Mouse (Mus musculus): ENCODE results near the gene Hsf2bp. TPM values are rescaled to one million over a fixed set of nuclear protein-coding genes. Genes with fewer than 3 reads are reported as not detected.

Gene Hsf2bp
- polyA plus RNA-seq, 1 experiment from 2014 or later = 0.63 TPM

DNA sequence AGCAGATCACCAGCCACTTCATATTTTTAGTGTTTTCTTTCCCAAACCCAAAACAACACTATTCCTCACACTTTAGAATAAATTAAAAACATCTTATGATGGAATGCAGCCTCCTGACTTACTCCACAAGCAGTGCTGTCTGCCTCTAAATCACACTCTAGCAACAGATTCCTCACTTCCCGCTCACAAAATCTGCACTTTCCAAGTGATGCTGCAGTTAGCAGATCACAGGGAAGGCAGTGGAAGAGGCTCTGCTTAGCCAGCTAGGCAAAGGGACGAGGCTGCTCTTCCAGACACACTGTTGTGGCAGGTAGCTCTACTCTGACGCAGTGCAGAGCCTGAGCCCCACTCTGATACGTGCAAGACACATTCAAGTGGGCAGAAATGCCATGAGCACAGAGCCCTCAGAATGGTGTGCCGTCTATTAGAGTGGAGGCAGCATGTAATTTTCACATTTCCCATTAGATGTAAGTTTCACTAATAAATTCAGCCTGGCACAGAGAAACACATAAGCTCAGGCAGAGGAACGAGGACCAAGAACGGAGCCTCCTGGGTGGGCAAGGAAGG, 62.4 kb downstream of the Hsf2bp start:
- Histone ChIP-seq H3K27me3 (replicated peaks) (no peaks in the 10 kb centered on the region), H3K27ac (no peak overlapping the region), H3K36me3 (replicated peaks) (no peaks in the 10 kb centered on the region), H3K9me3 (no peaks in the 10 kb centered on the region), H3K4me3 (no peak overlapping the region), H3K9ac (no peak overlapping the region), H3K4me2 (no peak overlapping the region), H3K4me1 (no peaks in the 10 kb centered on the region)
- ATAC-seq (replicated peaks) = no peak
- 82% methylated on average over 7 of the region's 7 CpGs for WGBS

DNA sequence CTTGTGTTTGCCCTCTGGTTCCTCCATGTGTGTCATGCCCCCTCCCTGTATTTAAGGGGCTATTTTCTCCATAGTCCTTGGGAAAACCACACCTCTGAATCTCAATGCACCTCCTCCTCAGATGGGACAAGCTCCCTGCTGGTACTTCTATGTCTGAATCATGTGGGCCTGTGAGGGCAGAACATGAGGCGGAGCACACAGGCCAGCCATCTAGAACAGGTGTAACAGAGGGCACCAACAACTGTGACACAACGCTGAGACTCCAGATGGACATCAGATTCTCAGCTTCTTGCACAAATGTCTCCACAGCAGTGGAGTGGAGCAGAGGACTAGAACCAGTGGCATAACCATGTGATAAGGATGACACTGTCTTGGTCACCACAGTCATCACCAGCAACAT, 65.3 kb downstream of the Hsf2bp start:
- H3K27ac ChIP-seq = no peak overlapping the region
- no peaks in the 10 kb centered on the region for H3K27me3 ChIP-seq (replicated peaks)
- ATAC-seq (replicated peaks) = no peak
- 92% methylated on average over 2 of the region's 2 CpGs for WGBS
- no peak overlapping the region for H3K4me2 ChIP-seq
- H3K4me1 ChIP-seq = no peaks in the 10 kb centered on the region
- no peak overlapping the region for H3K9ac ChIP-seq
- no peaks in the 10 kb centered on the region for H3K36me3 ChIP-seq (replicated peaks)
- H3K9me3 ChIP-seq = no peaks in the 10 kb centered on the region
- no peak overlapping the region for H3K4me3 ChIP-seq

DNA sequence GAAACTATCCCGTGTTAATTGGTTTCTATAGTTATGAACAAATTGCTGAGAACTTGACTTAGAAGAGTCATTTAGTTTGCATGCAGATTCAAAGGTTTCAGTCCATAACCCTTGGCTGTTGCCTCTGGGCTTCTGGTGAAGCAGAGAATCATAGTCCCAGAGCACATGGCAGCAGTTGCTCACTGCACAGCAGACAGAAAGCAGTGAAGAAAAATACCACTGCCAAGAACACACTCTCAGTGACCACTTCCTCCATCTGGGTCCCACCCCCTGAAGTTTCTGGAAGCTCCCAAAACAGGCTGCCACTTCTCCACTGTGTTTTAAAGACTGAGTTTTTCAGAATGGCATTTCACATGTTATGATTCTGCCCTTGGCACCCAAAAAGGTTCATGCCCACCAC, 67.3 kb downstream of the Hsf2bp start:
- no peak for ATAC-seq (replicated peaks)
- 92% methylated on average over 1 of the region's 1 CpGs for WGBS
- no peak overlapping the region for H3K9ac ChIP-seq

DNA sequence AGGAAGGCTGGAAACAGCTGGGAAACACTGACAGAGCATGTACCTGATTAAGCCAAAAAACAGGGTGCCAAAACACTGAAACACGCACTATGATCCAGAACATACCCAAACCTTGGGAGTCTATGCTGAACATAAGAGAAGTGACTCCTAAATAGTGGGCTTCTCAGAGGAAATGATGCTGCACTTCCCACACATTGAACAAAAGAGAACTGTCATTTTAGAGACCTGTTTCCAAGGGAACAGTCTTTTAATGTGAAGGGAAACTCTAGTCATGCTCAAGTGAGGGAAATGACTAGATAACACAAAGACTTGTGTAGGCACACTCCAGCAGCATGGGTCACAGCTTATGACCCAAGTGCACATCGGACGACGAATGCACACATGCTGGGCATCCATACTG, 68.8 kb downstream of the Hsf2bp start:
- H3K36me3 ChIP-seq (replicated peaks) = no peaks in the 10 kb centered on the region
- 84% methylated on average over 4 of the region's 4 CpGs for WGBS

More for the DNA sequence above, 67.3 kb downstream of the Hsf2bp start:
- no peak overlapping the region for H3K4me2 ChIP-seq
- no peaks in the 10 kb centered on the region for H3K9me3 ChIP-seq
- no peak overlapping the region for H3K27ac ChIP-seq
- H3K4me3 ChIP-seq = no peak overlapping the region
- no peaks in the 10 kb centered on the region for H3K4me1 ChIP-seq
- no peaks in the 10 kb centered on the region for H3K36me3 ChIP-seq (replicated peaks)
- H3K27me3 ChIP-seq (replicated peaks) = no peaks in the 10 kb centered on the region

DNA sequence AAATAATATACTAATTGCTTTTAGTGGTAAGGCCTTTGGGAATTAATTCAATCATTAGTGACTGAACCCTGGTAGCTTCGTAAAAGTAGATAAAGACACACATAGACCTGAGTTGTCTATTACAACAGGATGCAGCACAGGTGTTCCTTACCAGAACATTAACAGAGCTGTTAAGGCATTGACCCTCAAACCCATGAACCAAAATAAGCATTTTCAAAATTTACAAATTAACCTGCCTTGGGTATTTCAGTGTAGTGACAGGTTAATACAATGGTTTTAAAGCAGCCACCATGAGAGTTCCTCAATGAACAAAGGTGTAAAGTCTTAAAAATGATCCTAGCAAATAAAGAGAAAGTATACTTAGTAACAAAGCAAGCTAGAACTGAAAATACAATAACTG, 69.6 kb downstream of the Hsf2bp start:
- WGBS = 89% methylated on average over 1 of the region's 1 CpGs
- H3K27ac ChIP-seq = no peak overlapping the region
- H3K9ac ChIP-seq = no peak overlapping the region
- no peaks in the 10 kb centered on the region for H3K4me1 ChIP-seq
- no peak overlapping the region for H3K4me3 ChIP-seq
- H3K4me2 ChIP-seq = no peak overlapping the region
- no peak for ATAC-seq (replicated peaks)
- no peaks in the 10 kb centered on the region for H3K9me3 ChIP-seq
- H3K27me3 ChIP-seq (replicated peaks) = no peaks in the 10 kb centered on the region
- no peaks in the 10 kb centered on the region for H3K36me3 ChIP-seq (replicated peaks)

More for the DNA sequence above, 68.8 kb downstream of the Hsf2bp start:
- Histone ChIP-seq H3K9me3 (no peaks in the 10 kb centered on the region), H3K27me3 (replicated peaks) (no peaks in the 10 kb centered on the region), H3K9ac (no peak overlapping the region), H3K4me3 (no peak overlapping the region), H3K27ac (no peak overlapping the region), H3K4me1 (no peaks in the 10 kb centered on the region), H3K4me2 (no peak overlapping the region)
- no peak for ATAC-seq (replicated peaks)

DNA sequence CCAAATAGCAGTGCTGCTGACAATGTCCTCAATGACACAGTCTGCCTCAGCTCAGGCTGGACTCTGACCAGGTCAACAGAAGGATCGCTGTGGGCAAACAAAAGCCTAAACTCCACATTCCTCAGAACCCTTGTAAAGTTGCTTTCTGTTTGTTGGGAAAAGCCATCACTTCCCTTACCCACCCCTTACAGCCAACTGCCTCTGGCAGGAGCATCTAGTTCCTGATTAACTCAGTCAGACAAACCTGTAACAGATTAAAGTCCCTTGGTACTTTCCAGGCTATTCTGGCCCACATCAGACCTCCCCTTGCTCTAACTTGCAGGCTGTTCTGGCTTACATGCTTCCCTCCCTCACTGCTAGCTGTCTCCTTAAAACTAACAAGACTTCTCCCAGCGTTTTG, 70.5 kb downstream of the Hsf2bp start:
- no peak overlapping the region for H3K4me2 ChIP-seq

DNA sequence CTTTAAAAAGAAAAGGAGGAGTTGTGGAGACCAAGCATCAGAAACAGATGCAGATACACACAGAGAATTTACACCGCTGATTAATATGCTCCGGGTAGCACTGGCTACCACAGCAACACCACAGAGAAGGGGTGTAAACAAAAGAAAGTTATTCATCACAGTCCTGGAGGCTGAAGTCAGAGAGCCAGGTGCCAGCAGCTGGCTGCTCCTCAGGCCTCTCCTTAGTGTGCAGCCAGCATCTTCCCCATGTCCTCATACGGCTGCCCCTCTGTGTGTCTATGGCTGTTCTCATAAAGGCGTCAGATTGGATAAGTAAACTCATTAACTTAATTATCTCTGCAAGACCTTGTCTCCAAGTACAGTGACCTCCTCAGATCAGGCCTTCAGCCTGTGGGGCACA, 73.2 kb downstream of the Hsf2bp start:
- Histone ChIP-seq H3K9ac (no peak overlapping the region), H3K9me3 (no peaks in the 10 kb centered on the region), H3K27ac (no peak overlapping the region), H3K4me1 (no peaks in the 10 kb centered on the region), H3K36me3 (replicated peaks) (no peaks in the 10 kb centered on the region), H3K27me3 (replicated peaks) (no peaks in the 10 kb centered on the region; the same call in 1 of the 2 replicates), H3K4me2 (no peak overlapping the region), H3K4me3 (no peak overlapping the region)
- no peak for ATAC-seq (replicated peaks)
- WGBS = 82% methylated on average over 4 of the region's 4 CpGs

More for the DNA sequence above, 70.5 kb downstream of the Hsf2bp start:
- Histone ChIP-seq H3K27me3 (replicated peaks) (no peaks in the 10 kb centered on the region; the same call in 1 of the 2 replicates), H3K9me3 (no peaks in the 10 kb centered on the region), H3K27ac (no peak overlapping the region), H3K4me3 (no peak overlapping the region), H3K9ac (no peak overlapping the region), H3K36me3 (replicated peaks) (no peaks in the 10 kb centered on the region), H3K4me1 (no peaks in the 10 kb centered on the region)
- no peak for ATAC-seq (replicated peaks)
- 46% methylated on average over 2 of the region's 2 CpGs for WGBS

DNA sequence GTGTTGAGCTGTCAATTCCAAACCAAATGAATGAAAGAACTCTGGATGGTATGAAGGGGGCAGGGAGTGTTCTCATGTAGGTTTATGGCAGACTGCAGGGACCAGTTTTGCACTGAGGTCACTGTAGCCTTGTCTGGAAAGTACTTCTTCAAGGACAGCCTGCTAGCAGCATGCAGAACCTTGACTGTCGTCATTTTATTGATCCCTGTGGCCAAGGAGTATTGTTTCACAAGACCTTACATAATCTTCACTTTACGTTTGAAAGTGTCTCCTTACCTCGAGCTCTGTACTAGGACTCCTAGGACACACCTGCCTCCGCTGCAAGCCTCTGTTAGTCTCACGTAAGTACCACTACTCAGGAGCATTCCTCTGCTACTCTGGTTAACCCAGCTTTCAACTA, 73.9 kb downstream of the Hsf2bp start:
- Histone ChIP-seq H3K4me1 (no peaks in the 10 kb centered on the region), H3K27ac (no peak overlapping the region), H3K9me3 (no peaks in the 10 kb centered on the region), H3K4me2 (no peak overlapping the region), H3K36me3 (replicated peaks) (no peaks in the 10 kb centered on the region), H3K27me3 (replicated peaks) (no peaks in the 10 kb centered on the region; the same call in 1 of the 2 replicates), H3K9ac (no peak overlapping the region), H3K4me3 (no peak overlapping the region)
- WGBS = 86% methylated on average over 5 of the region's 5 CpGs
- no peak for ATAC-seq (replicated peaks)

DNA sequence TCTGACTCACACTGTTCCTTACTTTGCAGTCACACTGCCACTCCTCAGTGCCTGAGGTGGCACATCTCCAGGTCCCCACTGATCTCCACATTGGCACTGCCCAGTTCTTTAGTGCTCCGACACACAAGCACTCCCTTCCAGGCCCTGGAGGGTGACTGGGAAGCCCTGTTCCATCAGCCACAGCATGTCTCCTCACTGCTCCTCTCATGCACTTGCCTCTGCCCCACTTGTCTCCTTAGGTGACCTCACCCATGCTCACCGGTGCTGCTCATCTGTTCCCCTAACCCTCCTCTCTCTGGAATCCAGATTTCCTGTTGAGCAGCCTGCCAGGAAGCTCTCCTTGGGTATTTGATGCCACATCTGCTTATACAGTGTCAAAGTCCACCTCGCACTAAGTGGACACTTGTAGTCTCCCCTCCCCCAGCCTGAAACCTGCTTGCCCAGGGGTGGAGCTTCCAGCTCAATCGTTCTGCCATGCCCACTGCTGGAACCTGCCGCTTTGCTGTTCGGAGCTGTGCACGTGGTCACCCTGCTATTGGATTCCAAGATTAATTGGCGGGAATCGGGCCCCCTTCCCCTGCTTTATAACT, 81.5 kb downstream of the Hsf2bp start:
- H3K27me3 ChIP-seq (replicated peaks) = no peaks in the 10 kb centered on the region
- H3K27ac ChIP-seq = no peak overlapping the region
- no peaks in the 10 kb centered on the region for H3K36me3 ChIP-seq (replicated peaks)
- no peak overlapping the region for H3K4me2 ChIP-seq
- H3K4me3 ChIP-seq = no peak overlapping the region
- H3K9me3 ChIP-seq = no peaks in the 10 kb centered on the region
- 93% methylated on average over 9 of the region's 9 CpGs for WGBS
- no peak overlapping the region for H3K9ac ChIP-seq
- no peaks in the 10 kb centered on the region for H3K4me1 ChIP-seq
- no peak for ATAC-seq (replicated peaks)

DNA sequence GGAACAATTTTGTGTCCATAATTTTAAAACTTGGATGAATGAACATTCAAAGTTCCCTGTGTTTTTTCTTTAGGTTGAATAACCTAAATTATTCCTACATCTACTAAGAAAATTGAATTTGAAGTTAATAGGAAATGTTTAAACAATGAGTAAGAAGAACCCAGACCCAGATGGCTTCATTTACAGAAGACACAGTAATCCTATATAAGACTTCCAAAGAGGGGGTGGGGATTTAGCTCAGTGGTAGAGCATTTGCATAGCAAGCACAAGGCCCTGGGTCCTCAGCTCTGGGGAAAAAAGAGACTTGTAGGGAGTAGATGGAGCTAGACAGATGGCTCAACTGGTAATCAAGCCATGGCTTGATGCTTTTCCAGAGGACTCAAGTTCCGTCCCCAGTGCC, 87.1 kb downstream of the Hsf2bp start:
- Histone ChIP-seq H3K4me2 (no peak overlapping the region), H3K27me3 (replicated peaks) (no peaks in the 10 kb centered on the region), H3K4me3 (no peak overlapping the region), H3K9ac (no peak overlapping the region), H3K36me3 (replicated peaks) (no peaks in the 10 kb centered on the region), H3K27ac (no peak overlapping the region), H3K4me1 (no peaks in the 10 kb centered on the region), H3K9me3 (no peaks in the 10 kb centered on the region)
- 81% methylated on average over 1 of the region's 1 CpGs for WGBS
- no peak for ATAC-seq (replicated peaks)

DNA sequence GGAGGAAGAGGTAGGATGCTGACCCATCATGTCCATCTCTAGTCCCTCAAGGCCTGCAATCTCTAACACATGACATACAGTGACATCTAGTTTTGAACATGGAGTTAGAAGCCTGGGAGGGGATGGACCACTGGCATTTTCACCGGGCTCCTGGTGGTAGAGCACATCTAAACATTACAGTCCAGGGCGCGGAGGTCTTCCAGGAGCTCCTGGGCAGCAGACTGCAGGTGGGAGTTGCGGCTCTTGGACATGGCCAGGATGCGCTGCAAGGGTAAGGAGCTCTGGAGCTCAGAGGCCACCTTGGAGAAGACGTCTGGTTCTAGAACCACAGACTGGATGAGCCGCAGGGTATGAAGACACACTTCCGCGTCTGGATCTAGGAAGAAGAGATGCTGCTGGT, 89.7 kb downstream of the Hsf2bp start:
- Histone ChIP-seq H3K4me3 (no peak overlapping the region), H3K36me3 (replicated peaks) (no peaks in the 10 kb centered on the region), H3K9me3 (no peaks in the 10 kb centered on the region), H3K4me2 (no peak overlapping the region), H3K27me3 (replicated peaks) (no peaks in the 10 kb centered on the region), H3K27ac (no peak overlapping the region), H3K4me1 (0 out of 2 replicates have a peak, but pooled peaks cover 7% of the 10 kb centered on the region), H3K9ac (no peak overlapping the region)
- no peak for ATAC-seq (replicated peaks)
- 94% methylated on average over 9 of the region's 9 CpGs for WGBS

DNA sequence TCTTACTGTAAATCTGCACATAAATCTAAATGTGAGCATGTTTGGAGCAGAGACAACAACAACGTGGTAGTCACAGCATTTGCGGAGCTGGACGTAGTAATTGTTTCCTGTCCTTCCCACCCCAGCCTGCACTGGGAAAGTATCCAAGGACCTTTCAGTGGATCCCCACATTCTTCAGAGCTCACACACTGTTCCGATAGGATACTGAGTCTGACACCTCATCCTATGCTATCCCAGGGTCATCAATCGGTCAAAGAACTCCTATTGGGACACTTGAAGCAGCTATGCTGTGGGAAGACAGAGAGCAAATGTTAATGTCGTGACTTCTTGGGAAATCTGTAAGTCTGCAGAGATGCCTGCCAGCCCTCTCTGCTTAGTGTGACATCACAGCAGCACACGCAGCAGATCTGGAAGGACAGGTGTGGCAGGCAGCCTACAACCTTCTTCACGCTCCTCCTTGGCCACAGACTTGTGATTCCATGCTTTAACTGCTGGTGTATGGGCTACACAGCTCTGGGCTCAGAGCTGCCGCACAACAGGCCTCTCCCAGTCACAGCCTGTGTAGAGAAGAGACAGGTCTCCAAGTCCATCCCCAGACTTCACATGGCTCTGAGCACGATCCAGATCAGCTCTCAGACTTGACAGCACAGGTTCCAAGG, 92.1 kb downstream of the Hsf2bp start:
- peaks cover 12% of the 10 kb centered on the region; the same call in 1 of the 2 replicates for H3K4me1 ChIP-seq
- H3K4me3 ChIP-seq = no peak overlapping the region
- 84% methylated on average over 10 of the region's 10 CpGs for WGBS
- H3K4me2 ChIP-seq = no peak overlapping the region
- H3K27me3 ChIP-seq (replicated peaks) = no peaks in the 10 kb centered on the region
- ATAC-seq (replicated peaks) = no peak
- H3K27ac ChIP-seq = no peak overlapping the region
- no peak overlapping the region for H3K9ac ChIP-seq
- H3K36me3 ChIP-seq (replicated peaks) = no peaks in the 10 kb centered on the region
- no peaks in the 10 kb centered on the region for H3K9me3 ChIP-seq

DNA sequence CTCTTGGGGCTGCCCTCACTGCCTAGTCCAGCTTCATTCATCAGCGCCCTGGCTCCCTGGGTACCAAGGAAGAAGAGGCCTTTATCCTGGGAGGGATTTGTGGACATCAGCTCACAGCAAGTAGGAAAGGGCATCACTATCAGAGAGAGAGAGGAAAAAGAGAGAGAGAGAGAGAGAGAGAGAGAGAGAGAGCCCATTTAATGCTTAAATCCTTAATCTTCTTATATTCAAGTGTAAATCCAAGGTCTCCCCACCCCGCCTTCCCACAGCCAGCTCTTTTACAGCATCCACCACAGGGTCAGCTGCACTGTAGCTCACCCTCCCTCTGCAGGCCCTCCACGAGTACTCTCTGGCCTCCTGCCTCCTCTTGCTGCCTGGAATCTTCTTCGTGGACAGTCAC, 94.5 kb downstream of the Hsf2bp start:
- Histone ChIP-seq H3K36me3 (replicated peaks) (no peaks in the 10 kb centered on the region), H3K27ac (no peak overlapping the region), H3K27me3 (replicated peaks) (no peaks in the 10 kb centered on the region), H3K4me2 (no peak overlapping the region), H3K4me1 (peaks cover 12% of the 10 kb centered on the region; the same call in 1 of the 2 replicates), H3K4me3 (no peak overlapping the region), H3K9ac (no peak overlapping the region), H3K9me3 (no peaks in the 10 kb centered on the region)
- 25% methylated on average over 4 of the region's 4 CpGs for WGBS
- ATAC-seq (replicated peaks) = no peak
